Mouse (Mus musculus) natural killer cell, adult 2 months (primary cell): ENCODE results near the gene Ccdc162.

Source experiments
- DNase-seq, 2 experiments: peaks; one replicate each; pipeline ENCODE4 v3.0.0; 2022; ENCODE audit warnings: low spot score in 2 of 2

Gene Ccdc162

GRCm38 (mm10) chr10:41542057-41542456, 174.4 kb downstream of the Ccdc162 start:
- no peak for DNase-seq

DNA sequence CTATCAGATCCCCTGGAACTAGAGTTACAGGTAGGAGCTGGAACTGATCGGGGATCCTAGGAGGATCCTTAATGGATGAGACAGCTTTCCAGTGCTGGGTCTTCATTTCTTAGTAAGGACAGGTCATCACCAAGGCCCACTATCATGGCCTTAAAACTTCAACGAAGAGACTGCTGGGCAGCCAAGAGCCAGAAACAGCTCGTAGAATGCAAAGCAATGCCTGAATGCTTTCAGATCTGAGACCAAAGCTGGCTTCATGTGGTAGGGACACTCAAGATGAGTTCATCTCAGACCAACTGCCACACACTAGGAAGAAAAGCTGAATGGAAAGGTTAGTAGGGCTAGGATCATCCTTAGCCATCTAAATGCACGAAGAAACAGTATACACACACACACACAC, 177.4 kb downstream of the Ccdc162 start:
- DNase-seq: no peak

- no peak for DNase-seq
These were observed 178.5 kb downstream of the Ccdc162 start for GRCm38 (mm10) chr10:41537983-41538330.

DNA sequence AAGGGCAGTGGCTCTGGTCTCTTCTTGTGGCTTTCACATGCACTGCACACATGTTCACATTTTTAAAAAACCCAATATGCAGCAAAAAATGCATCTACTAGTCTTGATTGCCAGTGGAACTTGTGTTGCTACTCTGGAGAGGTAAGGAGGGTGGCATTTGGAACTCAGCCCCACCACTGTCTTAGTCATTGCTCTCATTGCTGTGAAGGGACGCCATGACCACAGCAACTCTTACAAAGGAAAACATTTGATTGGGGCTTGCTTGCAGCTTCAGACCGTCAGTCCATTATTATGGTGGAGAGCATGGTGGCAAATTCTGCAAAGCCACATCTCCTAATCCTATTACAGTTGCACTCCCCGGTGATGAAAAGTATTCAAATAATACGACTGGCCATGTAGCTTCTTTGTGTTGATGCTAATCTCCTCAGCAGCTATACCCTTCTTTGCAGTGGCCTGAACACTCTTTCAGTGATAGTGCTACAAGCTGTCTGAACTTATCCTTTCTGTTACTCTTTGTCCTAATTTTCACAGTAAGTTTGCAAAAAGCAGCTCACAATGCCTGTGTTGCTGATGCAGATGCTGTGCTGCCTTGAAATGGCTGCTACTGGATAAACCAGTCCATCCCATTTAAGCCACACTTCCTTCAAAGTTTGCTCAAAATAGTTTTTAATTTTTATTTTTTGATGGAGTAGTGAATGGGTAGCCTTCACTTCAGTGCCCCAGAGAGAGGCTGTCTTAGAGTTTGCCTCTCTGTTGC, 179.0 kb downstream of the Ccdc162 start:
- DNase-seq: no peak

GRCm38 (mm10) chr10:41536714-41537113, 179.7 kb downstream of the Ccdc162 start:
- DNase-seq: no peak

DNA sequence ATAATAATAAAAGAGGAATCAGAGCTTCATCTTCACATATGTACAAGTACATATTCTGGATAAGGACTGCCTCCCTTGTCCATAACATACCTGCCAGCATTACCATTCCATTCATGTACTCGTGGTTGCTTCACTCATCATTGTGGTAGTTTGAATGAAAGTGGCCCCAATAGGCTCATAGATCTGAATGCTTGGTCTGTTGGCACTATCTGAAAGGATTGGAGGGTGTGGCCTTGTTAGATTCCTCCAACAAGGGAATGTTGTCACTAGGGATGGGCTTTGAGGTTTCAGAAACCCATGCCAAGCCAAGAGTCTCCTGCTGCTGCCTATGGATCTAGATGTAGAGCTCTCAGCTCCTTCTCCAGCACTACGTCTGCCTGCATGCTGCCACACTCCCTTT, 180.4 kb downstream of the Ccdc162 start:
- no peak for DNase-seq

DNA sequence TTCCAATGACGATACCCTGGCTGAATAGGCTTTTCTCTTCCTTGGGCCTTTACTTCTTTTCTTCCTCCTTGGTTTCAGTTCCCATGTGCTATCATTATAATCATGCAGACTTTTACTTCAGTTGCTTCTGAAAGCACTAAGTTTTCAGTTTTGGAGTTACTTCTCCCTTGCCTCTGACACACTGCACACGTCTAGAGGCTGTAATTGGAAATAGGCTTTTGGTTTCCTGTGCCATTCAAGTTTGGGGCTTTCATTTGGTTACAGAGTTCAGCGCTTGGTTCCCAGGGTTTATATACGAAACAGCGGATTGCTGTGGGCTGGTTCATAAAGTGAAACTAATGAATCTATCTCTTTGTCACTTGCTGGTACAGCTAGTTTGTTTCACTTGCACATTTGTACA, 186.5 kb downstream of the Ccdc162 start:
- peak; percentile 16 to 40 for DNase-seq

DNA sequence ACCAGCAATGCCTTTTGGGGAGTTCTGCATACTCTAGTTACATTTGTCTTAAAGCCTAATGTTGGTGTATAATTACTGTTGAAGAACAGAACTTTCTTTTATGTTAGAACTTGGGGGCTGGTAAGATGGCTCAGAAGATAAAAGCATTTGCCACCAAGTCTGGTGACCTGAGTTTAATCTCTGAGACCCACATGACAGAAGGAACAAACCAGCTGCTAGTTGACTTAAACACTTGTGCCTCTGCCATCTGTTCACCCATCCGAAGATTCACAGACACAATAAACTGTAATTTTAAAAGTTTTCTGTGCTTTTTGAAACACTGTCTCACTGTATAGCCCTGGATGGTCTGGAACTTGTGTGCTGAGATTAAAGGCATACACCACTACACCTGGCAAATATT, 190.7 kb downstream of the Ccdc162 start:
- DNase-seq: no peak

DNA sequence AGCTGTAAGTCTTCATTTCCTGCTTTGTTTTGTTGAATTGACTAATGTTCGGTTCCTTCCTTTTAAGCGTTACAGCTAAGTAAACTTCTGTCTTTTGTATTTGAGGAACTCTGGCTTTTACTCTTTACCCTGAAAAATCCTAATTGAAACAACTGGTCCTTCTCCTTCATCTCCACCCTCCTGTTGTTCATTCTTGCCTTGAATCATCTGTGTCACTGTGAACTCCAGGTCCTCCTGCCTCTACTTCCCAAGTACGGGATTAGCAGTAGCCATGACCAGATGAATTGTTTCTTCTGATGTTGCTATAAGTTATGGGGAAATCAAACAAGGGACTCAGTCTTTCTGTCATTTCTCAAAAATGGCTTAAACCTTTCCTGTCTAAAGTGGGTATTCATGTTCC, 193.0 kb downstream of the Ccdc162 start:
- no peak for DNase-seq

DNA sequence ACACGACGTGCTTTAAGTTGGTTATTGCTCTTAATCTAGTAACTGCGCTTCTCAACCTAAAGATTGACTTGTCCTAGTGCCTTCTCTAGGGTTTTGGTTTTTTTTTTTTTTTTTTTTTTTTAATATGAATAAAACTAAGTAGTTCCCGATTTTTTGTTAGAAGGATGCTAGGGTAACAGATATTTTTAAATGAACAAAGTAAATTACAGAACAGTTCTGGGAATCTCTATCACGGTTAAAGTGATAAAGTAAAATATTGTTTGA, 196.1 kb downstream of the Ccdc162 start:
- DNase-seq: no peak

GRCm38 (mm10) chr10:41519640-41520409, 196.6 kb downstream of the Ccdc162 start:
- DNase-seq: peak in 1 of 2 experiments; percentile 59

DNA sequence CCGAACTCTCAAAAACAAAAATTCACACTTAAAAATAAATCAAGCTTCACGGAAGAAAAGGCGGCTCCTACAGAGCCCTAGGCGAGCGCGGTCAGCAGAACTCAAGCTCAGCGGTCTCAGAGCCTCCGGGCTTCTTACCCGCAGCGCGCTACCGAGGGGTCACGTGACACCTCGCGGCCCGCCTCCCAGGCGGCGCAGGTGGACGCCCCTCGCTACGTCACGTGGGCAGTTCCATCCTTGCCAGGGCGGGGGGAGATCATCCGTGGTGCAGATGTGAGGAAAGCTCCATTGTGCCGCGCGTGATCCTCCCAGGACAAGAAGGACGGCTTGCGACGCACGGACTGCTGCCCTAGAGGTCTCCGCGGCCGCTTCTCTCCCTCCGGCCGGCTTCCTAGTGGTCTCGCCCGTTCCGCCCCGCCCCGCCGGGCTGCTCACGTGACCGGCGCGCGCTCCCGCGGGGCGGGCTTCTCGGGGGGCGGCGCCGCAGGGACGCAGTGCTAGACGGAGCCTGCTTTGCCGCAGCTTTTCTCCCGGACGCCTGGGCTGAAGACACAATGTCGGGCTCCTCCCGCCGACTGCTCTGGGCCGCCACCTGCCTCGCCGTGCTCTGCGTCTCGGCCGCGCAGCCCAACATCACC, 197.3 kb downstream of the Ccdc162 start, which contains the start of gene Cd164:
Gene Cd164 (plus strand): TSS at position 434 of the 638 bp plus-strand sequence.
- DNase-seq: peak; percentile 90 to 91

DNA sequence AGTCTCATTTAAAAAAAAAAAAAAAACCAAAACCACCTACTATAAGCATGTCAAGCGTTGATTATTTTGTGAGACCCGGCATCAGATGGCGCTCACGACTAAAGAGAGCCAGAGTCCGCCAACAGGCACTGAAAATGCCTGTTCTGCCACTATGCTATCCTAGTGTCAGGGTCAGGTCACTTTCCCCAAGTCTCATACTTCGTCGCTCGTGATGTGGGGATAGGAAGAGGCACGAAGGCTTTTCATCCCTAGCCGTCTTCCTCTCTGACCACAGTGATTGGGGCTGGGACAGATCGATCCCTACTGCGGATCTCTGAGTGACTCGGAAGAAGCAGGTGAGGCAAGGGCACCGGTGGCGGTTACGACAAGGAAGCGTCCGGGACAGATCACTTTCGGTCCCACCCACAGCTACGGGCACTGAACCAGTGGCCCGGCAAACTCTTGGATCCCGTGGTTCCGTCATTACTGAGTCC, 197.9 kb downstream of the Ccdc162 start:
- peak; percentile 84 to 87 for DNase-seq

DNA sequence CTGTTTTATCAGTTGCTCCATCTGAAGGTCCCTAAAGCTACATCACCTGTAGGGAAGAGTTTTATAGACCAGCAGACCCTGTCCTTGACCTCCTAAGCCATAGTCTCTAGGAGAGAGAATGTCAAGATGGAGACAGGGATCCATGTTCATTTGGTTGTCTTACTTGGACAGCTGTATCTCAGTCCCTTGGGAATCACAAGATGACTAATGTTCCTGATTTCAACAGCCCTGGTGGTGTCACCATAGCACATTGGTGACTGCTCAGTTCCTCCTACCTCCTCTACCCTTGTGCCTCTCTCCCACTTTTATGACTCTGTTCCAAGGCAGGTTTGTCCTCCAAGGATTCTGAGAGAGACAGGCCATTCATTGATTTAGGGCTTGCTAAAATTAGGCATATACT, 201.5 kb downstream of the Ccdc162 start:
- DNase-seq: no peak

DNA sequence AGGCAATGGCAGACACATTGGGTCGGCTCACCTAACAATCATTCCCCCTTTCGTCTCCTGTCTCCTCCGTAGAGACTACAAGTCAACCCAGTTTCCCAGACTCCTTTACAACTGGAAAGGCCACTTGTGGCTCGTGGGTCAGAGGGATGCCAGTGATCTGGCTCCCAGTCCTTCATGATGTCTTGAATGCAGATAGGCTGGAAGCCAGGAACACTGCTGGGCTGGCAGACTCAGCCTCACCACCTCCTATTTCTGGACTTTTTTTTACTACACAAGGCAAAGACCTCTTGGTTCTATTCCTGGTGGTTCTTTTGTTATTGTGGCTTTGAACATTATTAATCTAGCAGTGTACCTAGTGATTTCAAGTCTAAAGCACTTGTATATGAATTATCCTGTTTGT, 202.1 kb downstream of the Ccdc162 start:
- no peak for DNase-seq

DNA sequence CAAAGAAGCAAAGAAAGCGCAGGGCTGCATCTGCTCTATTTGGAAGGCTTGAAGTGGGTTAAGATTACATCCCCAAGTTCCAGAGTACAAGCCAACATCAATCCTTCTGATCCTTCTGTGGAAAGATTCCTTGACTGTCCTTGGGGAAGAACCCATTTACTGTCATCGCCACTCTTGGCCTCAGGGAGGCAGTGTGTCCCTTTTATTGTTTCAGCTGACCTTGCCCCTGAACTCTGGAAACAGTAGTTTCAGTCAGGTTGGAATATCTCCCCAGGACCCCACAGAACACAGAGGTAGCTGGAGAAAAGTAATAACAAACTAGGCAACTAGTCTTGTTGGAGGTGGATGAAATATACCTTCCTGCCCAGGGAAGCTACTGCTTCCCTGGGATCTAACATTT, 207.3 kb downstream of the Ccdc162 start:
- DNase-seq: peak in 1 of 2 experiments; percentile 32

DNA sequence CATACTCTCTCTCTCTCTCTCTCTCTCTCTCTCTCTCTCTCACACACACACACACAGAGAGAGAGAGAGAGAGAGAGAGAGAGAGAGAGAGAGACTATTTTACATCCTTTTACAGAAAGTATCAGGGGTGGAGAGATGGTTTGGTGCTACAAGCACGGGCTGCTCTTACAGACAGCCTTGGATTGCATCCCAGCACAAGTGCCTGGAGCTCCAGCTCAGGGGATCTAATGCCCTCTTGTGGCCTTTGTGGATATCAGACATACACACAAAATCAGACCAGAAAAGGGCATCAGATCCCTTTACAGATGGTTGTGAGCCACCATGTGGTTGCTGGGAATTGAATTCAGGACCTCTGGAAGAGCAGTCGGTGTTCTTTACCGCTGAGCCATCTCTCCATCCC, 211.0 kb downstream of the Ccdc162 start:
- DNase-seq: peak; percentile 42 to 57

DNA sequence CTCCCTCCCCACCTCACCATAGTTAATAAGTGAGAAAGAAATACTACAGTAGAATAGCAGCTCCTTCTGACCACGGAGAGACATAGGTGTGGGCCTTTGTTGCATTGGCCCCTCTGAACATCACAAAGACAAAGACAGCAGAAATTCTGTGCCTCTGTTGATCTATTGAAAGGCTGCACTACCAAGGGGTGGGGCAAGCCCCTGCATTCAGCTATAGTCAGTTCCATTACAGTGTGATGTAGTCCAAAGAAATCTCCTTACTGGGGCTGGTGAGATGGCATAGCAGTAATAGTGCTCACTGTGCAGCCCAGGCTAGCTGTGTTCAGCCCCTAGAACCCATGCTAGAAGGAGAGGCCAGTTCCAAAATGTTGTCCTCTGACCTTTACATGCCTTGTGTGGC, 211.4 kb downstream of the Ccdc162 start:
- no peak for DNase-seq

DNA sequence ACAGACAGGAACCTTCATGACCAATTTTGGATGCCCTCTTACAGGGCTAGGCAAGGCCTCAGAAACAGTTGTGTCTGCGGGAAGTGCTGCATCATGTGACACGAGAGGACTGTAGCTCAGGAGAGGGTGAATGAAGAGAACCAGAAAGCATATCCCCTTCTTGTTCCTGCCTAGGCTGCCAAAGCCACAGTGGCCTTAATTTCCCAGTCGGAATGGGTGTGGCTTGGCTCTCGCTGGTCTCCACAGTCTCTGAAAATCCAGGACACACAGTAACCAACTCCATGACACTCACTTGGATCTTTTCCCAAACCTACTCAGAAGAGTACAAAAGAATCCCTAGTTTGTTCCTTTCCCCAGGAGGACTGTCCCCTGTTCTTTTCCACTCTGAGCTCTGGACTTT, 215.5 kb downstream of the Ccdc162 start:
- DNase-seq: no peak

- DNase-seq: no peak
These were observed 225.3 kb downstream of the Ccdc162 start for GRCm38 (mm10) chr10:41491111-41491510.

DNA sequence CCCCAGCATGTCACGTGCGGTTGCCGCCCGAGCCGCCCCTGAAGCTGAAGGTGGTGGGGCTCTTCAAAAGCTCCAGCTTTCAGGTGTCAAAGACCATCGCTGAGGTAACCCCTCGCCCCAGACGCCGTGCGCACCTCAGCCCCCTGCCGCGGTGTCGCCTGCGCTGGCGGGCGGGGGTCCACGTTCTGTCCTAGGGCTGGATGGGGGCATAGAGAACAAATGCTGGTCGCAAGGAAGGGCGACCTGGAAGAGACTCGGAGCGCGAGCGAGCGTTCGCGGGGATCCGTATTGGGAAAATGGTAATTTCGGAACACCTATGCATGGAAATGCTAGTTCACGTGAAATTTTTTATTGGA, 225.9 kb downstream of the Ccdc162 start:
- DNase-seq: no peak

- peak; percentile 92 to 93 for DNase-seq
These were observed 226.5 kb downstream of the Ccdc162 start, which contains the start of the genes Smpd2 and Ppil6 for GRCm38 (mm10) chr10:41489708-41490517. Gene Smpd2, minus strand, starts transcription at chr10:41490369. Gene Ppil6, plus strand, starts transcription at chr10:41490439.
